Mouse (Mus musculus): ENCODE measurements at regions not wholly inside any gene's neighbourhood (a gene's known extent, or its start where the extent isn't known, plus 50 kb on each side); places are given as distances from the start of the nearest gene placed in this dataset.
A peak's percentile ranks its signal among the peaks of the same experiment; 100 is the strongest.

DNA sequence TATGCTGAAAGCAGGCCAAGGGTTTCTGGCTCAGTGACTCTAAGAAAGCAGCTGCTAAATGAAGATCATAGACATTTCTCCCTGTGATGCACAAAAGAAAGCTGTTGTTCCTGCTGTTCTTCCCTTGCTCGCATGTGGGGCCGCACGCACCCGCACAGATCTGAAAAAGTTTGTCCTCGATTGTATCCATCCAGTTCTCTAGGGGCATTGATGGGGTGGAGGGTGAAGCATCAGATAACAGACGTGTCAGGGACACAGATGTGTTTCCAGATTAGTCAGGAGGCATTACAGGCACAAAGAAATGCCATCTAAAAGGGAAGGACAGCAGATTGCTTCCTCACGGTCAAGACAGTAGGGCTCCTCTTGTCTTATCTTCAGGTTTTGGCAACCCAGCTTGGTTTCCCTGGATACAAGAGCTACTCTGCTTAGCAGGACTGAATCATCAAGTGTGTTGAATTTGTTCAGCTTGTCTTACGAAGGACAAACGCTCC is 2001.3 kb downstream of the Pcdh9 start:
- peak; percentile 32 to 48 for DNase-seq (ENCODE audit: low spot score in 2 of 2)

GRCm38 (mm10) chr14:91865935-91866664 is 2024.4 kb downstream of the Pcdh9 start:
- DNase-seq (ENCODE audit: low spot score in 2 of 2) = no peak

GRCm38 (mm10) chr14:91852258-91852657 is 2038.2 kb downstream of the Pcdh9 start:
- no peak for DNase-seq (ENCODE audit: low spot score in 2 of 2)
